Mouse (Mus musculus) CH12.LX (cell line): ENCODE measurements around the gene Rdh8. TPM values are rescaled to one million over a fixed set of nuclear protein-coding genes. Genes with fewer than 3 reads are reported as not detected.
A peak's percentile ranks its signal among the peaks of the same experiment; 100 is the strongest.

Experiments used
- DNase-seq: peaks from one replicate; pipeline ENCODE4 v3.0.0-alpha.2; 2013; ENCODE audit errors: extremely low read depth
- H3K27ac ChIP-seq: 2 replicates; pipeline ENCODE4 v1.5.1; 2012; ENCODE audit warnings: low read depth, mild to moderate bottlenecking, control low read depth, moderate library complexity; ENCODE audit not compliant: insufficient read depth
- H3K27me3 ChIP-seq: replicated peaks from 2 replicates; pipeline ENCODE3; 2012; ENCODE audit warnings: inconsistent platforms
- H3K36me3 ChIP-seq, 2 experiments: replicated peaks in 1 of 2; 2 replicates each; pipeline versions ENCODE3 to v1.6.1; 2012; ENCODE audit warnings: inconsistent platforms in 1 of 2, low read length in 1 of 2, mild to moderate bottlenecking in 1 of 2, mixed read lengths in 1 of 2, moderate library complexity in 1 of 2; ENCODE audit not compliant: control insufficient read depth in 1 of 2, insufficient read depth in 1 of 2
- H3K4me1 ChIP-seq, 2 experiments: 2 replicates each; pipeline ENCODE4 v1.6.1; 2012; ENCODE audit warnings: inconsistent platforms in 1 of 2, moderate library complexity in 1 of 2; ENCODE audit not compliant: insufficient read depth in 2 of 2, control insufficient read depth in 1 of 2
- H3K4me2 ChIP-seq: 2 replicates; pipeline ENCODE4 v1.6.1; 2012; ENCODE audit warnings: low read depth, mild to moderate bottlenecking, control low read depth; ENCODE audit not compliant: poor library complexity, insufficient read depth, severe bottlenecking
- H3K4me3 ChIP-seq, 3 experiments: fragments of 150-350 bp in 1 of 3; sonication (generic) in 1 of 3; replicated peaks in 1 of 3; 2 replicates each; pipeline versions ENCODE3 to v1.5.1; 2011 to 2012; ENCODE audit warnings: low read depth in 2 of 3, low read length in 2 of 3, mild to moderate bottlenecking in 2 of 3, moderate library complexity in 2 of 3, control low read depth in 1 of 3, improper control_type of control experiment in 1 of 3, inconsistent platforms in 1 of 3, mixed read lengths in 1 of 3; ENCODE audit not compliant: poor library complexity in 1 of 3
- H3K79me2 ChIP-seq: replicated peaks from 2 replicates; pipeline ENCODE4 v1.6.1; 2012; ENCODE audit warnings: mild to moderate bottlenecking, moderate library complexity; ENCODE audit not compliant: control insufficient read depth, poor library complexity, insufficient read depth, severe bottlenecking; ENCODE audit errors: extremely low read depth
- H3K9ac ChIP-seq: 2 replicates; pipeline ENCODE4 v1.6.1; 2012; ENCODE audit warnings: low read depth, mild to moderate bottlenecking, control low read depth, moderate library complexity; ENCODE audit not compliant: insufficient read depth
- H3K9me3 ChIP-seq: replicated peaks from 2 replicates; pipeline ENCODE3; 2012; ENCODE audit warnings: low read length, inconsistent platforms, mixed read lengths
- BHLHE40 ChIP-seq: IDR thresholded peaks from 2 replicates; pipeline ENCODE4 v1.6.1; 2011; ENCODE audit warnings: mild to moderate bottlenecking, low read depth, low read length, improper control_type of control experiment
- CHD1 ChIP-seq: IDR thresholded peaks from 2 replicates; pipeline ENCODE4 v1.6.1; 2012; ENCODE audit warnings: low read depth, low read length, improper control_type of control experiment, inconsistent platforms
- CHD2 ChIP-seq: IDR thresholded peaks from 2 replicates; pipeline ENCODE4 v1.6.1; 2011; ENCODE audit warnings: low read length, improper control_type of control experiment
- CTCF ChIP-seq, 2 experiments: IDR thresholded peaks in 1 of 2; conservative IDR thresholded peaks in 1 of 2; 2 replicates each; pipeline ENCODE4 v1.5.1; 2011 to 2012; ENCODE audit warnings: low read depth in 2 of 2, low read length in 2 of 2, improper control_type of control experiment in 1 of 2, inconsistent platforms in 1 of 2, mild to moderate bottlenecking in 1 of 2, moderate library complexity in 1 of 2
- ELF1 ChIP-seq: IDR thresholded peaks from 2 replicates; pipeline ENCODE4 v1.6.1; 2014; ENCODE audit warnings: low read depth, mild to moderate bottlenecking, inconsistent platforms, low read length, improper control_type of control experiment
- EP300 ChIP-seq: IDR thresholded peaks from 2 replicates; pipeline ENCODE4 v1.6.1; 2011; ENCODE audit warnings: low read length, improper control_type of control experiment
- ETS1 ChIP-seq: conservative IDR thresholded peaks from 2 replicates; pipeline ENCODE4 v1.6.1; 2012; ENCODE audit warnings: low read depth, mild to moderate bottlenecking, inconsistent platforms, low read length, improper control_type of control experiment, moderate library complexity
- HCFC1 ChIP-seq: IDR thresholded peaks from 2 replicates; pipeline ENCODE4 v1.6.1; 2012; ENCODE audit warnings: low read depth, mild to moderate bottlenecking, inconsistent platforms, low read length, improper control_type of control experiment
- IRF4 ChIP-seq: IDR thresholded peaks from 2 replicates; pipeline ENCODE4 v1.6.1; 2014; ENCODE audit warnings: low read depth, mild to moderate bottlenecking, inconsistent platforms, low read length, improper control_type of control experiment
- JUN ChIP-seq: IDR thresholded peaks from 2 replicates; pipeline ENCODE4 v1.6.1; 2011; ENCODE audit warnings: low read depth, mild to moderate bottlenecking, low read length, improper control_type of control experiment, moderate library complexity; ENCODE audit not compliant: insufficient read depth
- JUND ChIP-seq: conservative IDR thresholded peaks from 2 replicates; pipeline ENCODE4 v1.6.1; 2011; ENCODE audit warnings: low read depth, low read length, improper control_type of control experiment
- KAT2A ChIP-seq: IDR thresholded peaks from 2 replicates; pipeline ENCODE4 v1.6.1; 2012; ENCODE audit warnings: low read length, improper control_type of control experiment, inconsistent platforms; ENCODE audit not compliant: insufficient replicate concordance
- MAFK ChIP-seq: IDR thresholded peaks from 2 replicates; pipeline ENCODE4 v1.6.1; 2011; ENCODE audit warnings: low read length, improper control_type of control experiment; ENCODE audit not compliant: insufficient replicate concordance
- MAX ChIP-seq: IDR thresholded peaks from 2 replicates; pipeline ENCODE4 v1.6.1; 2011; ENCODE audit warnings: low read length, improper control_type of control experiment
- MAZ ChIP-seq: IDR thresholded peaks from 2 replicates; pipeline ENCODE4 v1.6.1; 2012; ENCODE audit warnings: low read depth, mild to moderate bottlenecking, inconsistent platforms, low read length, improper control_type of control experiment, moderate library complexity
- MEF2A ChIP-seq: IDR thresholded peaks from 2 replicates; pipeline ENCODE4 v1.6.1; 2014; ENCODE audit warnings: low read depth, mild to moderate bottlenecking, inconsistent platforms, low read length, improper control_type of control experiment, borderline replicate concordance
- NELFE ChIP-seq: IDR thresholded peaks from 2 replicates; pipeline ENCODE4 v1.6.1; 2011; ENCODE audit warnings: low read depth, low read length, improper control_type of control experiment
- NRF1 ChIP-seq: IDR thresholded peaks from 2 replicates; pipeline ENCODE4 v1.6.1; 2014; ENCODE audit warnings: low read depth, mild to moderate bottlenecking, inconsistent platforms, low read length, improper control_type of control experiment, moderate library complexity
- PAX5 ChIP-seq: IDR thresholded peaks from 2 replicates; pipeline ENCODE4 v1.6.1; 2012; ENCODE audit warnings: low read length, inconsistent platforms, mixed read lengths
- POLR2A ChIP-seq: IDR thresholded peaks from 2 replicates; pipeline ENCODE4 v1.6.1; 2011; ENCODE audit warnings: low read depth, mild to moderate bottlenecking, improper control_type of control experiment, low read length
- RAD21 ChIP-seq: IDR thresholded peaks from 2 replicates; pipeline ENCODE4 v1.6.1; 2011; ENCODE audit warnings: low read depth, mild to moderate bottlenecking, low read length, improper control_type of control experiment, moderate library complexity
- SMC3 ChIP-seq: IDR thresholded peaks from 2 replicates; pipeline ENCODE4 v1.6.1; 2011; ENCODE audit warnings: low read depth, low read length, improper control_type of control experiment
- TCF12 ChIP-seq: IDR thresholded peaks from 2 replicates; pipeline ENCODE4 v1.6.1; 2014; ENCODE audit warnings: low read depth, mild to moderate bottlenecking, inconsistent platforms, low read length, improper control_type of control experiment
- UBTF ChIP-seq: IDR thresholded peaks from 2 replicates; pipeline ENCODE4 v1.6.1; 2012; ENCODE audit warnings: low read depth, mild to moderate bottlenecking, inconsistent platforms, low read length, improper control_type of control experiment, moderate library complexity
- USF1 ChIP-seq: IDR thresholded peaks from 2 replicates; pipeline ENCODE4 v1.6.1; 2014; ENCODE audit warnings: low read depth, mild to moderate bottlenecking, inconsistent platforms, low read length, improper control_type of control experiment
- ZMIZ1 ChIP-seq: IDR thresholded peaks from 2 replicates; pipeline ENCODE4 v1.6.1; 2012; ENCODE audit warnings: low read depth, mild to moderate bottlenecking, inconsistent platforms, low read length, improper control_type of control experiment
- ZNF384 ChIP-seq: IDR thresholded peaks from 2 replicates; pipeline ENCODE4 v1.6.1; 2012; ENCODE audit warnings: low read depth, low read length, improper control_type of control experiment, inconsistent platforms
- dilution Hi-C: fragments of 300-500 bp; cut with MboI; formaldehyde crosslinking; loops from 2 replicates; pipeline ENCODE4 v1.14.3; 2020; ENCODE audit warnings: low sequenced_read_pairs; ENCODE audit not compliant: extremely low pct_unique_long_range_greater_than_20kb, extremely low pct_ligation_motif_present
- in situ Hi-C: fragments of 300-500 bp; cut with MboI; formaldehyde crosslinking; loops from 3 replicates; pipeline ENCODE4 v1.14.3; 2019; ENCODE audit warnings: low sequenced_read_pairs, low pct_ligation_motif_present, low pct_unique_long_range_greater_than_20kb, mixed read lengths
- polyA plus RNA-seq: library from polyadenylated mRNA; unstranded; fragments of >175 nt; gene quantifications from 2 replicates; pipeline ENCODE4 v1.2.1, GENCODE M21; 2012; ENCODE audit warnings: low read depth; ENCODE audit not compliant: insufficient read length
- total RNA-seq, 2 experiments: library from RNA; depleted of rRNA; stranded (reverse); fragments of 300-350 nt in 1 of 2; fragments of >200 nt in 1 of 2; gene quantifications; 2 replicates each; pipeline ENCODE4 v1.2.3; 2012 to 2014

Rdh8 gene
- total and polyA plus RNA-seq, 3 experiments: not detected

DNA sequence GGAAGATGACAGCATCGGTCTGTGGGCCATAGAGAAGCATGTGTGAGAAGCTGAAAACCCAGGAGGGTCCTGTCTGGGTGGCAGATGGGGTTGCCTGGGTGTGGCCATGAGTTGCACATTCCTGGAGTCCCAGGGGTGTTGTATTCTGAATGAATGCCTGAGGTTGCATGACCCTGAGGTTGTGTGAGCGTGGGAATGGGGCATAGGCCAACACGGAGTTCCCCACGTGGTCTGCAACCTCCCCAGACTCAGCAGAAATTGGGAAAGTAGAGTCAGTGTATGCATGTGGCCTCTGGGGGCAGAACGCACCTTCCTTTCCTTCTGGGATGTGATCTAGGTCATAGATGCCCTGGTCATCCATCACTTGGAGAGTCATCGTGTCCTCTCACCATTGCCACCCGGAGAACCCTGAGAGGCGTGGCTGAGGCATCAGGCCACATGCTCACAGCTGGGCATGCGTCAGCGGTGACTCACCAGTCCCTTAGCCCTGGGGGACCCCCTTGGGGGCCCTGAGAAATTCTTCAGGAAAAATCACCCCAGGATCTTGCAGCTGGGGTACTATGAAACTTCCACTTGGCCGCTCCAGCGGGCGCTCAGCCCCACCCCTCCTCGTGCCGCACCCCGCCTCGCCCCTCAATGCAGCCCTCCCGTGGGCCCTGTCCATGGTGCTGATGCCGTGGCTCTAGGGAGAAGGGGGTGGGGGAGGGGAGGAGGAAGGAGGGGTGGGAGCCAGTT lies 5.6 kb upstream of the Rdh8 start:
- Histone ChIP-seq H3K27me3 (peaks cover 88% of the 10 kb centered on the region), H3K9me3 (no peaks in the 10 kb centered on the region), H3K27ac (no peak overlapping the region), H3K36me3 (no peaks in the 10 kb centered on the region), H3K4me2 (peak overlapping the region; percentile 30; the same call in 1 of the 2 replicates), H3K79me2 (no peaks in the 10 kb centered on the region), H3K9ac (no peak overlapping the region), H3K4me3 (no peak overlapping the region), H3K4me1 (peaks cover 6 to 14% of the 10 kb centered on the region in 2 experiments)
- dilution Hi-C loops (no loop called here), in situ Hi-C loops (no loop called here)
- no peak for TF ChIP-seq NELFE
- no peak for TF ChIP-seq RAD21
- TF ChIP-seq BHLHE40: peak; percentile 30; the same call in 1 of the 2 replicates
- no peak for TF ChIP-seq POLR2A
- no peak for TF ChIP-seq JUN
- no peak for TF ChIP-seq PAX5
- no peak for TF ChIP-seq MEF2A
- TF ChIP-seq ELF1: no peak
- no peak for TF ChIP-seq CHD1
- TF ChIP-seq EP300: no peak
- TF ChIP-seq UBTF: no peak
- TF ChIP-seq NRF1: peak; percentile 71
- TF ChIP-seq SMC3: no peak
- no peak for TF ChIP-seq TCF12
- TF ChIP-seq CHD2: no peak; the same call in 1 of the 2 replicates
- TF ChIP-seq ETS1: 0 out of 2 replicates have a peak, but pooled peaks have one; percentile 11
- TF ChIP-seq USF1: no peak
- TF ChIP-seq HCFC1: no peak
- no peak for TF ChIP-seq CTCF (conservative IDR thresholded peaks at IDR 0.05 in 1 of 2, IDR thresholded peaks at IDR 0.05 in 1 of 2; ENCODE audit: low read depth in 2 of 2, low read length in 2 of 2)
- peak; percentile 26 for DNase-seq

DNA sequence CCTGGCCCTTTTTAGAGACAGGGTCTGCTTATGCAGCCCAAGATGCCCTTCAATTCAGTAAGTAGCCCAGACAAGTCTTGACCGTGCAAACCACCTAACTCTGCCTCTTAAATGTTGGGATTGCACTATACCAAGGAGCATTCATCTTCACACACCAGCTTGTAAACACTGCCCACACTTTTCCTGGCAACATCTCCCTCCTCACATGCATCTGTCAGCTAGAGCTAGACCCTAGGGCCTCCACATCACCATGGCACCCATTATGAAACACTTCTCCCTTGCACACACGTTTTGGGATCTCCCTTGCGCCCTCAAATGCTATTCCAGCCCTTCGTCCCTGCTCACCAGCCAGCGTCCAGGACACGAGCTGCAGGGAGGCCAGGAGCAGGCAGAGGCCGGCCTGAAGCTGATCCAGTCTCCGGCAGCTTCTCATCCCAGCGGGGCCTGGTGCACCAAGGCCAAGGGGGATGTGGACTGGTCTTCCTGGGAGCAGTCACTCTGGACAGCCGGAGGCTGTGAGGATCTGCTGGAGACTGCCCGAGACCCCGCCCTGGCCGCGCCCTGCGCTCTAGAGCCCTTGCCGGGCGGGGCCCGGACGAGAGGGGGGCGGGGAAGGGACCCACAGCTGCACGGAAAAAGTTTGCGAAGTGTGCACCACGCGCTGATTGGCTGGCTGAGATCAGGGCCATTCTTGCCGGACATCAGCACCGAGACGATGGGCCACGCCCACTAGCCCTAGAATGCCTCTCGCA lies 3.6 kb upstream of the Rdh8 start, which contains the start of gene Col5a3:
Col5a3 (minus strand) TSS at position 547 of the 752 bp plus-strand sequence.
- no peaks in the 10 kb centered on the region for H3K79me2 ChIP-seq
- 0 out of 2 replicates have a peak, but pooled peaks have one; percentile 20 for TF ChIP-seq ELF1
- no peak for TF ChIP-seq ETS1
- TF ChIP-seq ZMIZ1: no peak
- TF ChIP-seq HCFC1: 0 out of 2 replicates have a peak, but pooled peaks have one; percentile 11
- TF ChIP-seq IRF4: no peak
- TF ChIP-seq ZNF384: no peak
- 0 out of 2 replicates have a peak, but pooled peaks have one; percentile 31 for TF ChIP-seq MAZ
- TF ChIP-seq EP300: no peak
- TF ChIP-seq CHD1: no peak
- no peak for TF ChIP-seq CHD2
- no peak for TF ChIP-seq BHLHE40
- TF ChIP-seq PAX5: no peak
- TF ChIP-seq JUND: no peak
- TF ChIP-seq TCF12: no peak
- no peak for TF ChIP-seq KAT2A
- TF ChIP-seq NRF1: no peak
- TF ChIP-seq MAFK: no peak
- no peak for TF ChIP-seq POLR2A
- no peak for TF ChIP-seq CTCF (conservative IDR thresholded peaks at IDR 0.05 in 1 of 2, IDR thresholded peaks at IDR 0.05 in 1 of 2; ENCODE audit: low read depth in 2 of 2, low read length in 2 of 2)
- no peak for TF ChIP-seq RAD21
- TF ChIP-seq MAX: no peak
- TF ChIP-seq, all 38 proteins: peak for 3
- in situ Hi-C loops: no loop called here
- H3K36me3 ChIP-seq: no peaks in the 10 kb centered on the region
- peak within 1 kb of the TSS; percentile 18; the same call in 1 of the 2 replicates for H3K4me2 ChIP-seq
- H3K9me3 ChIP-seq: no peaks in the 10 kb centered on the region
- H3K27me3 ChIP-seq: peaks cover 82% of the 10 kb centered on the region
- peak within 1 kb of the TSS in 1 of 3 experiments; percentile 34 for H3K4me3 ChIP-seq
- H3K4me1 ChIP-seq: peaks cover 6 to 14% of the 10 kb centered on the region in 2 experiments
- DNase-seq: no peak
- H3K27ac ChIP-seq: no peak within 1 kb of the TSS
- no peak within 1 kb of the TSS for H3K9ac ChIP-seq
- dilution Hi-C loops: no loop called here
